Mouse (Mus musculus): ENCODE results near the gene AI413582. TPM values are rescaled to one million over a fixed set of nuclear protein-coding genes. Genes with fewer than 3 reads are reported as not detected.

AI413582 gene
- total RNA-seq, 1 experiment from 2014 or later, result 10.9 TPM

- DNase-seq, result no peak
Measured at GRCm38 (mm10) chr17:27580392-27581068, 15.0 kb upstream of the AI413582 start.

GRCm38 (mm10) chr17:27579816-27580215 is 14.3 kb upstream of the AI413582 start:
- no peak for DNase-seq

DNA sequence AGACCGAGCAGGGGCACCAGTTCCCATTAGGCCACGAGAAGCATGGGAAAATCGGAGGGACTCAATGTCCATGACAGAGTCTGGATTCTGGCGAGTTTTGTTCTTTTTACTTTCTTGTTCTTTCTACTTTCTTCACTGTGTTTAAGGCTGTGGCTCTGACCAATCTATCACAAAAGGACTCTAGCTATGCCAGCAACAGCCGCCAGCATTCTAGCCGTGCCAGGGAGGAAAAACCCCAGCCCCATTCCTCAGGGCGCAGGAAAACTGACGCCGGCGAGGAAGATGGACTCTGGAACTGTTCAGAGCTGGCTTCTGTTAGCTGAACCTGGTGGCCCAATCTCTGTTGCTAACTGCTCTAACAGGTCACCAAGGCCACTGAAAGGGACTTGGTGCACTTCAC is 12.9 kb upstream of the AI413582 start:
- no peak for DNase-seq

DNA sequence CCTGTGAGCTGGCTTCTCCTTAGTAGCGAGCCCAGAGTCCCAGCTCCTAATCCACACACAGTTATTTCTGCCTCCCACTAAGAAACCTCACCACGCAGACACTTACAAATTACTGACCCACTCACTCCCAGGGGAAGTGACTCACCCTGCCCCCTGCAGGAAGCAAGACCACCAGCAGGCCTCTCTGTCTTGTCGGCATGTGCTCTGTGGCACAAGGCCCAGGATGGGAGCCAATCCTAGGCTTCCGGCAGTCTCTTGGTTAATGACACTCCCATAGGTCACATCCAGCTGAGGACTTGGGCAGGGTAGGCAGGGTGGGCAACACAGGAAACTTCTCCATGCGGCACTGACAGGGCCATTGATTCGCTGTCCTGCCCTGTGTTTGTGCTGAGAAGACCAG is 11.9 kb upstream of the AI413582 start:
- peak; percentile 42 for DNase-seq

GRCm38 (mm10) chr17:27576056-27576455 is 10.5 kb upstream of the AI413582 start:
- DNase-seq, result no peak

- DNase-seq, result no peak
Measured at GRCm38 (mm10) chr17:27575116-27575776, 9.7 kb upstream of the AI413582 start.

DNA sequence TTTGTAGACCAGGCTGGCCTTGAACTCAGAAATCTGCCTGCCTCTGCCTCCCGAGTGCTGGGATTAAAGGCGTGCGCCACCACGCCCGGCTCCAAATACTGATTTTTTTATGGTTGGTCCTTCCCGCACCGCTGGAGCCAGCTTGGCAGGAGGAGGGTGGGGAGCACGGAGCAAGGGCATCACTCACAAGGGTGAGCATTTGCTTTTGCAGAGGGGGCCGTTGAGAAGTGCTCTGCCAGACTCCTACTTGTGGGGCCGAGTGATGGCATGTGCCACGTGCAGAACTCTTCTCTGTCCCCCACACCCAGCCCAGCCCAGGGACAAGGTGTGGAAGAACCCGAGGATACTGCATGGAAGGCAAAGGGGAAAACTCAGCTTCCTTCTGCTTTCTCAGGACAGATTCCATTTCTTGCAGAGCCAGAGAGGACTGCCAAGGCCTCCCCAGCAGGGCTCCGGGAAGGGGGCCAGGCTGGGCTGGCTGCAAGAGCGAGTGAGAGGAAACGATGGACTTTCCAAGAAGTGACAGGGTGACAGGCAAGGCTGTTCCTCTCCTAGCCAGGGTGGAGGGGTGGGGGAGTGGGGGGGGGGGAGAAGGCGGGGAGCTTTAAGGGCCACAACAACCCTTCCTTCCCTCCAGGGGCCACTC is 9.0 kb upstream of the AI413582 start:
- DNase-seq, result peak; percentile 86

GRCm38 (mm10) chr17:27573772-27574320 is 8.3 kb upstream of the AI413582 start:
- DNase-seq, result no peak

- DNase-seq, result no peak
Measured at GRCm38 (mm10) chr17:27571315-27571714, 5.8 kb upstream of the AI413582 start.

- DNase-seq, result peak; percentile 8
Measured at GRCm38 (mm10) chr17:27568228-27568627, 2.7 kb upstream of the AI413582 start.

GRCm38 (mm10) chr17:27565942-27566267 is 349 bp upstream of the AI413582 start:
- DNase-seq, result no peak

DNA sequence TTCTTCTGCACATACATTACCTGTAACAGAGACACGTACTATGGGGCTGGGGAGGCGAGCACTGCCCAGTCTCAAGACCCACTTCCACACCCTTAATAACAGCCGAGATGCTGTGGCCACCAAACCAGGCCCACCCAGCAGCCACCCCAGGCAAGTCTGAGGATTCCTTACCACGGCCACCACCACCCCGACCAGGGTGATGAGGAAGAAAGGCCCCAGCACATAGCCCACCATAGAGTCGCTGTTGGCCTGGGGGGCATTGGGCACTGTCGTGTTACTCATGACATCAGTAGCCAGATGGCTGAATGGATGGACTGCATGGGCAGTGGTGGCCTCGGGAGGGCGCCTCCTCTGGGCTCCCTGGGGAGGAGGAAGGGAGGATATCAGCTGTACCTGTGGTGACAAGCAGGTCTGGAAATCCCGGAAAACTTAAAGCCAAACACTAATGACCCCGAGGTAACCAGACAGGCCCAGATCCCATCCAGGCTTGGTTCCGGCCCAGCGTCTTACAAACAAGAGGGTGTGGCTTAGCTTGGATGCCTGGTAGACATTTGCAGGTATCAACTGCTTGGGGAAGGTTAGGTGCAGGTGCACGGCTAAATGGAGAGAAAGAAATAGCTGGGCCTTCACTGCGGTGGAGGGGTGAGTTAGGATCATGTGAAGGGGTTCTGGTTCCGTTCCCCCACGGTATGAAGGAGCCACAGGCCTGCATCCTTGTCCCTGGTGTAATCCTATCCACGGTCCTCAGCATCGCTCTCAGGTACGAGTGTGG is 979 bp downstream of the AI413582 start:
- peak; percentile 46 for DNase-seq

DNA sequence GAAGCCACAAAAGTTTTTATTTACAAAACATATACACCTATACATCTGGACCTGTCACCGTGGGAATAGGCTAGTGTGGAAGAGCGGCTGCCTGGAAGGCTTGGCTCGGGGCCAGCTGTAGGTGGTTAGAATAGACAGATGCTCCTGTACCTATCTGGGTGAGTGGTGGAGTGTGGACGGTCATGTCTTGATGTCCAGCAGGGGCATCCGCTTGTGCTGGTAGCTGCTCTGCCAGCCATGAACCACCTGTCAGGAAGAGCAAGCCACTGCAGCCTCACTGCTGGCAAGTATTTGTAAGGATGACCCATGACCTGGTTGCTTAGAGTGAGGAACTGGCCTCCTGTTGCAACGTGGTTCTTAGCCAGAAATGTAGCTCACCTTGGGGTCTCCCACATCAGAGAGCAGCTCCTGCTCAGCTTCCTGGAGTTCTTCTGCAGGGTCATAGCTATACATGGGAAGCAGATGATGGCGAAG is 1.7 kb downstream of the AI413582 start:
- DNase-seq, result no peak

DNA sequence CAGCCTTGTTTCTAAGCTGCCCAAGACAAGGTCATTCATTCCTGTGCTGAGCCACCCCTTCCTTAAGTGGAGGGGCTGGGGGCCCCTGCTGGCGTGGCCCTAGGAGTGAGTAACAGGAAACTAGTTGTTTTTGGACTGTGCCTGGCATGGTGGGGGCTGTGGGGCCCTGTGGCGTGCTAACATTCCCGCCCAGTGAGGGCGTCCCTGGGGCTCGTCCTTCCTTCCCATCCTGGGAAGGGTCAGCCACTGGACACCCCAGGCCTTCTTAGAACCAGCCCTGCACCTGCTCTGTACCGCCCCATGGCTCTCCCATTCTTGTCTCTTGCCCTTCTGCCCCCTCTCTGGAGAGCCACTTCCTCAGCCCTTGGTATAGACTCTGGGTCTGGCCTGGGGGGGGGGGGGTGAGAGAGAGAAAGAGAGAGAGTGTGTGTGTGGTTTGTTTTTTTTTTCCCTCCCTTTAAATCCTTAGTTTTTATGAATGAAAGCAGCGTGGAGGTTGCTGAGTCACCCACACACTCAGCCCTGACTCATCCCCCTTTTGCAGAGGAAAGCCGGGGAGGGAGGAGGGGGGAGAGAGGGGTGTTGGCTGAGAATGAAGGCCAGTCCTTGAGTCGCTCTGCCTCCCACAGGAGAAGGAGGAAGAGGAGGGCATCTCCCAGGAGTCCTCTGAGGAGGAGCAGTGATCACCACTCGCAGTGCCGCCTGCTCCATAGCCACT is 3.6 kb downstream of the AI413582 start:
- peak; percentile 88 for DNase-seq

DNA sequence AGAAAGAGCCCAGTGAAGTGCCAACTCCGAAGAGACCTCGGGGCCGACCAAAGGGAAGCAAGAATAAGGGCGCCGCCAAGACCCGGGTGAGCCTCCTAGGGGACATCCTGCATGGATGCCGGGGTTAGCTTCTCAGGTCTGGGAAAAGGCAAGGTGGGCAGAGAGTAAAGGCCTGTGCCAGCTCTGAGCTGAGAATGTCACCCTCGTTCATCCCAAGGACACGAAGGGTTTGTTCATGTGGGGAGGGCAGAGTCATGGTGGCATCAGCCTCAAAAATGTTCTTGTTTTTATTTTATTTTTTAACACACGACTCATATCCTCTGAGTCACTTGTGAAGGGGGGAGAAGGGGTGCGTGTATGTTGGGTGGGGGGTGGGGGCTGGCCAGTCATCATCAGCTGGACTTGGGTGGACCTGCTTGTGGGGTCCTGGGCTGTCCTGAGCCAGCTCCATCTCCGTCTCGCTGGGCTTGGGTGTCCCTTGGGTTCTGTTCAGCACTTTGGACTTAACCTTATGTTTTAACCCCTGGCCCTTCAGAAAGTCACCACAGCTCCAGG is 4.6 kb downstream of the AI413582 start:
- no peak for DNase-seq

DNA sequence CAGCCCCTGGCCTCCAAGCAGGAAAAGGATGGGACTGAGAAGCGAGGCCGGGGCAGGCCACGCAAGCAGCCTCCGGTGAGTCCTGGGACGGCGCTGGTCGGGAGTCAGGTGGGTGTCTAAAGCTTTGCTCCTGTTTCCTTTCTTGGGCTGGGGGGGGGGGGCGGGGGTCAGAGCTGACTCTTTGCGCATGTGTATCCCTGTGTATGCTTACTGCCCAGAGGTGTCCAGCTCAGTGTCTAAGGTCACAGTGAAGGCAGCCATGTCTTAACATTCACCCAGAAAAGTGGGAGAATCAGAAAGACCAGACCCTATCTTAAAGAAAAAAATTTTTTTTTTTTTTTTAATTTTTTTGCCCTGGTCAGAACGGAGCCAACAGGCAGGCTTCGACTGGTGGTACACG is 6.0 kb downstream of the AI413582 start:
- no peak for DNase-seq

GRCm38 (mm10) chr17:27558845-27559244 is 6.7 kb downstream of the AI413582 start:
- no peak for DNase-seq

DNA sequence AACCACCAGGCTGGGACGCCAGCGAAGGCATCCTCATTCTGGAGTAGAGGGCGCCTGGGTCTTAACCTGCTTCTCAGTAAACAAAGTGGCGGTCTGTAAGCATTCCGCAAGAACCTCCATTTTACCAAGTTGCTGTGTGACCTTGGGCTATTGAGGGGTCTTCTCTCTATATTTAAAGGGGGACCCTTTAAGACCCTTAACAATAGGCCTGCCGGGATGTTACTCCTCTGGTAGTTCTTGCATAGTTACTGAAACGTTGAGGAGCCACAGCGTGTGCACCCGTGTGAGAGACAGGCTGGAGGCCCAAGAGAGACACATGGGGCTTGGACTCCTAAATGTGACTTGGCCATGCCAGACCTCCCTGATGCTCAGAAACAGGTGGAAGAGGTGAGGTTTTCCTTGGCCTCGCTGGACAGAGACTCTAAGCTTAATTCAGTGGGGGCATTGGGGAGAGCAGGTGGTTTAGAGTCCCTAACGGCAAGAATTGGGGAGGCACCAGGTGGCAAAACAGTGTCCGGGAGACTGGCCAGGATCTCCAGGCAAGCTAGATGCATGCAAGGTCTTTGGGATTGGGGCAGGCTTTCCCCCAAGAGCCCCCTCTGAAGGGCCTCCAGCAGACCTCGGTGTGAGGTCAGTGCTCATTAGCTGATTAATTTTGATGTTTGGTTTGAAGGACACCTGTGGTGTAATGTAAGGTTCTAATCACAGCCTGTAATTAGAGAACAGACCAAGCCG is 7.5 kb downstream of the AI413582 start:
- DNase-seq, result no peak

DNA sequence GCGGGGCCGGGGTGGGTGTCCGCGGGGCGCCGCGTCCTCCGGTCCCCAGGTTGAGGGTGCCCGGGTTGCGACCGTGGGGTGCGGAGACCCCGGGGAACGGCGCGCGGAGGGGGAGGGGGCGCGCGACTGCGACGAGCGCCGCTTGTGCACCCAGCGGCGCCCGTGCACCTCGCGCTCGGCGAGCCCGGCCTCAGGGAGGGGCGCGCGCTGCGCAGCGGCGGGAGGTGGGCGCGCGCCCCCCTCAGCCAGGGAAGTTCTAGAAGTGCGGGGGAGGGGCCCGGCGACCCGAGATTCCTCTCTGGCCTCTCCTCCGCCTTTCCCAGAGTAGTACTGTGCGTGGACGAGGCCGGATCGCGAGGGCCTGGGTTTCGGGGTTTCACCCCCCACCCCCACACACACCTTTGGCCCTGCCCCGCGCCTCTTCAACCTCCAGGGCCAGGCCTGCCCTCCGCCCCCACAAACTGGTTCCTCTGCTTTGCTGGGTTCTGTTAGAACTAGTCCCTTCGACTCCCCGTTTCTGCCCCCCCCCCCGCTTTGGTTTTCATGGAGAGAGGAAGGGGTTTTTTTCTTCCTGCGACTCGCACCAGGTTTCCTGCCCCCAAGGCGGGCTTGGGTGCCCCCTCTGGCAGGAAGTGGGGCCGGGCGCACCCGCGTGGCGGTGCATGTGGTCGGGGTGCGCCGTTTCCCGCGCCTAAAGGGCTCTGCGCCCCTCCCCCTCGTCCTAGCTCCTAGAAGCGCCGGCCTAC is 8.2 kb downstream of the AI413582 start:
- DNase-seq, result peak; percentile 67

All from adrenal gland, postnatal 14 days (tissue).